Mouse (Mus musculus) megakaryocyte, embryonic 14.5 days (primary cell): ENCODE results near the gene 6430571L13Rik. TPM values are rescaled to one million over a fixed set of nuclear protein-coding genes. Genes with fewer than 3 reads are reported as not detected.
"Not testable (repeated sequence)": the region's sequence is repeated elsewhere in the genome, so short reads cannot be mapped to it uniquely, and the experiment has no call there.

Source experiments
- H3K27me3 ChIP-seq: replicated peaks from 2 replicates; pipeline ENCODE3; 2012; ENCODE audit warnings: inconsistent platforms
- H3K36me3 ChIP-seq: replicated peaks from 2 replicates; pipeline ENCODE3; 2012; ENCODE audit warnings: low read length, inconsistent platforms, mixed read lengths
- H3K4me1 ChIP-seq: 2 replicates; pipeline ENCODE4 v1.6.1; 2012; ENCODE audit warnings: inconsistent platforms
- H3K4me3 ChIP-seq: replicated peaks from 2 replicates; pipeline ENCODE3; 2012; ENCODE audit warnings: moderate library complexity, mild to moderate bottlenecking, inconsistent platforms
- H3K9me3 ChIP-seq: 2 replicates; pipeline ENCODE4 v1.6.1; 2012; ENCODE audit warnings: inconsistent platforms
- FLI1 ChIP-seq: IDR thresholded peaks from 2 replicates; pipeline ENCODE4 v1.6.1; 2012; ENCODE audit warnings: low read length, inconsistent platforms, mixed read lengths
- GATA1 ChIP-seq: IDR thresholded peaks from 3 replicates; pipeline ENCODE4 v1.6.1; 2012; ENCODE audit warnings: mixed read lengths, low read length, inconsistent platforms, borderline replicate concordance
- polyA plus RNA-seq: library from polyadenylated mRNA; stranded (reverse); fragments of >175 nt; gene quantifications from 2 replicates; pipeline ENCODE4 v1.2.3, GENCODE M21; 2012; ENCODE audit warnings: low replicate concordance; ENCODE audit not compliant: insufficient read depth

6430571L13Rik gene
- polyA plus RNA-seq, 1 experiment = not detected

- Histone ChIP-seq H3K9me3 (no peaks in the 10 kb centered on the region), H3K4me1 (peaks cover 83% of the 10 kb centered on the region), H3K36me3 (peaks cover 59% of the 10 kb centered on the region), H3K4me3 (peak overlapping the region; percentile 97), H3K27me3 (no peaks in the 10 kb centered on the region)
- TF ChIP-seq FLI1 = no peak
- no peak for TF ChIP-seq GATA1
Observed at GRCm38 (mm10) chr9:107298876-107299275, 41.5 kb upstream of the 6430571L13Rik start.

DNA sequence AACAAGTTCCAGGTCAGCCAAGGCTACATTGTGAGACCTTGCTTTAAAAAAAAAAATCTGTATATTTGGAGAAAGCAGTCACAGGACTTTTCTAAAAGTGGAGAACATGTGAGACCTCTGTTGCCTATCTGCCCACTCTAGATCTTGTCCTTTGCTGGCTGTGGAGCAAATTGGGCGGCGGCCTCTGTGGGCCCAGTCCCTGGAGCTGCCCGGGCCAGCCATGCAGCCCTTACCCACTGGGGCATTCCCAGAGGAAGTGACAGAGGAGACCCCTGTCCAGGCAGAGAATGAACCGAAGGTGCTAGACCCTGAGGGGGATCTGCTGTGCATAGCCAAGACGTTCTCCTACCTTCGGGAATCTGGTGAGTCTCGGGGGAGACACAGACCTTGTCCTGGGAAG lies 40.6 kb upstream of the 6430571L13Rik start:
- no peaks in the 10 kb centered on the region for H3K27me3 ChIP-seq
- peaks cover 83% of the 10 kb centered on the region for H3K4me1 ChIP-seq
- TF ChIP-seq GATA1 (no peak), FLI1 (no peak)
- peak overlapping the region; percentile 97 for H3K4me3 ChIP-seq
- H3K9me3 ChIP-seq = no peaks in the 10 kb centered on the region
- H3K36me3 ChIP-seq = peaks cover 64% of the 10 kb centered on the region

DNA sequence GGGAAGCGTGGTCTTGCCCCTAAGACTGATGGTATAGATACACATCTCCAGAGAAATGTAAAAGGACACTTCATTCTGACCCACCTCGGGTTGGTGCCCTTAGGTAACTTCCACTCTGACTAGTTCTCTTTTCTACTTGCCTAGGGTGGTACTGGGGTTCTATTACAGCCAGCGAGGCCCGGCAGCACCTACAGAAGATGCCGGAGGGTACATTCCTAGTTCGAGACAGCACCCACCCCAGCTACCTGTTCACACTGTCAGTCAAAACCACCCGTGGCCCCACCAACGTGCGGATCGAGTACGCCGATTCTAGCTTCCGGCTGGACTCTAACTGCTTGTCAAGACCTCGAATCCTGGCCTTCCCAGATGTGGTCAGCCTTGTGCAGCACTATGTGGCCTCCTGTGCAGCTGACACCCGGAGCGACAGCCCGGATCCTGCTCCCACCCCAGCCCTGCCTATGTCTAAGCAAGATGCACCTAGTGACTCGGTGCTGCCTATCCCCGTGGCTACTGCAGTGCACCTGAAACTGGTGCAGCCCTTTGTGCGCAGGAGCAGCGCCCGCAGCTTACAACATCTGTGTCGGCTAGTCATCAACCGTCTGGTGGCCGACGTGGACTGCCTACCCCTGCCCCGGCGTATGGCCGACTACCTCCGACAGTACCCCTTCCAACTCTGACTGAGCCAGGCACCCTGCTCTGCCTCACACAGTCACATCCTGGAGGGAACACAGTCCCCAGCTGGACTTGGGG lies 40.0 kb upstream of the 6430571L13Rik start:
- H3K4me1 ChIP-seq = peaks cover 86% of the 10 kb centered on the region
- H3K36me3 ChIP-seq = peaks cover 64% of the 10 kb centered on the region
- no peaks in the 10 kb centered on the region for H3K9me3 ChIP-seq
- H3K27me3 ChIP-seq = no peaks in the 10 kb centered on the region
- peak overlapping the region; percentile 97 for H3K4me3 ChIP-seq
- TF ChIP-seq GATA1 (no peak), FLI1 (no peak)

- Histone ChIP-seq H3K36me3 (peaks cover 64% of the 10 kb centered on the region), H3K9me3 (no peaks in the 10 kb centered on the region), H3K27me3 (no peaks in the 10 kb centered on the region), H3K4me1 (peaks cover 91% of the 10 kb centered on the region), H3K4me3 (peak overlapping the region; percentile 97)
- no peak for TF ChIP-seq FLI1
- TF ChIP-seq GATA1 = no peak
Observed at GRCm38 (mm10) chr9:107301554-107302331, 38.7 kb upstream of the 6430571L13Rik start.

GRCm38 (mm10) chr9:107302592-107302991 lies 37.8 kb upstream of the 6430571L13Rik start:
- Histone ChIP-seq H3K27me3 (no peaks in the 10 kb centered on the region), H3K9me3 (no peaks in the 10 kb centered on the region), H3K4me3 (no peak overlapping the region), H3K4me1 (peaks cover 98% of the 10 kb centered on the region), H3K36me3 (peaks cover 64% of the 10 kb centered on the region)
- TF ChIP-seq FLI1 (no peak), GATA1 (no peak)

DNA sequence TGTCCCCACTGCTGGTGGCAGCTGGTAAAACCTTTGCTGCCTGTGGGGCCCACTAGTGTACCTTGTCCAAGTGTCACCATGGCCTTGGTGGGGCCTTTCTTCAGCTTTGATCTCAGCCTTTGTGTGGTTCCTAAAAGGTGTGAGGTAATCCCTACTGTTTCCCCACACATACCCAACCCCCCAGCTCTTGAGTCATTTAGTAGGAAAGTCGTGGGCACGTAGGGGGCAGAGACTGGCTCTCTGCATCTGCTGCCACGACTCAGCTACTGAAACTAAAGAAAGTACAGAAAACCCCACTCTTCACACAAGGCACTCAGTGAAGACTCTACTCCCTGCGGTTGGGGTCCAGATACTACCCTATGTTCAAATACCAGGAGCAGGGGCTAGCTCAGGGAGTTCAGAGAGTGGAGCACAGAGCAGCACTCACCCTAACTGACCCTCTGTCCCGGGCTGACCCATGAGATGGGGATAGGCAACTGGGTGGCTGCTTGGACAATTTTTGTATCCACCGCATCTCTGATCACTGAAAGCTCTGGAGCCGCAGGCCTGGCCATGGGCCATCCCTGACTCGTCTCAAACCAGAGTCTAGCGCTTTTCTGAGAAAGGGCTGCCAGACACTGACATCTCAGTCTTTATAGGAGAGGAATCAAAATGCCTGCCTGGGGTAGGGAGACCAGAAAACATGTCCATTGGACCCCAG lies 37.1 kb upstream of the 6430571L13Rik start:
- Histone ChIP-seq H3K36me3 (peaks cover 60% of the 10 kb centered on the region), H3K4me1 (peaks cover 98% of the 10 kb centered on the region), H3K9me3 (no peaks in the 10 kb centered on the region), H3K4me3 (peak overlapping the region; percentile 50), H3K27me3 (no peaks in the 10 kb centered on the region)
- no peak for TF ChIP-seq FLI1
- TF ChIP-seq GATA1 = no peak

DNA sequence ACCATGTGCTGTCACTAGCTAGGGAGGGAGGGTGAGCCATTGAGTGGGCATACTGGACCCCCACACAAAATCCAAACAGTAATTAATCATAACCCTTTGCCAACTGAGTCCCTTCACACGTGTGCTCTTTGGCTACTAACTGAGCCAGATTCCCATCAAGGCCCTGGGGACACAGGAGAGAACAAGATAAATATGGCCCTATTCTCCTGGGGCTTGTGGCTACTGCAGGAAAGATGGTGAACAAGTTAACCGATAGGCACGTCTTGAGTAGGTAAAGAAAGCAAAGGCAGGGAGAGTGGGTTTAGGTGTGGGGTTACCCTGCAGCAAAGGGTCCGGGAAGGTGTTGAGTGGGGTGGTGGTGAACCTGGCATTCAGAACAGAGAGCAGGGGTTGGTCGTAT lies 36.5 kb upstream of the 6430571L13Rik start:
- Histone ChIP-seq H3K4me1 (peaks cover 98% of the 10 kb centered on the region), H3K4me3 (no peak overlapping the region), H3K27me3 (no peaks in the 10 kb centered on the region), H3K9me3 (no peaks in the 10 kb centered on the region), H3K36me3 (peaks cover 55% of the 10 kb centered on the region)
- TF ChIP-seq GATA1 (no peak), FLI1 (no peak)

- H3K27me3 ChIP-seq = no peaks in the 10 kb centered on the region
- no peak for TF ChIP-seq GATA1
- no peak for TF ChIP-seq FLI1
- H3K9me3 ChIP-seq = no peaks in the 10 kb centered on the region
- H3K36me3 ChIP-seq = peaks cover 51% of the 10 kb centered on the region
- H3K4me3 ChIP-seq = no peak overlapping the region
- H3K4me1 ChIP-seq = peaks cover 98% of the 10 kb centered on the region
Observed at GRCm38 (mm10) chr9:107304383-107304782, 36.0 kb upstream of the 6430571L13Rik start.

- peak overlapping the region; percentile 14 for H3K4me3 ChIP-seq
- TF ChIP-seq FLI1 (no peak), GATA1 (no peak)
- peaks cover 48% of the 10 kb centered on the region for H3K36me3 ChIP-seq
- no peaks in the 10 kb centered on the region for H3K27me3 ChIP-seq
- no peaks in the 10 kb centered on the region for H3K9me3 ChIP-seq
- H3K4me1 ChIP-seq = peaks cover 98% of the 10 kb centered on the region
Observed at GRCm38 (mm10) chr9:107305012-107305411, 35.4 kb upstream of the 6430571L13Rik start.

- H3K9me3 ChIP-seq = no peaks in the 10 kb centered on the region
- H3K36me3 ChIP-seq = peaks cover 40% of the 10 kb centered on the region
- H3K27me3 ChIP-seq = no peaks in the 10 kb centered on the region
- TF ChIP-seq FLI1 (0 out of 2 replicates have a peak, but pooled peaks have one; percentile 14), GATA1 (no peak; the same call in 2 of the 3 replicates)
- peak overlapping the region; percentile 80 for H3K4me3 ChIP-seq
- peaks cover 92% of the 10 kb centered on the region for H3K4me1 ChIP-seq
Observed at GRCm38 (mm10) chr9:107305601-107306542, 34.5 kb upstream of the 6430571L13Rik start.

DNA sequence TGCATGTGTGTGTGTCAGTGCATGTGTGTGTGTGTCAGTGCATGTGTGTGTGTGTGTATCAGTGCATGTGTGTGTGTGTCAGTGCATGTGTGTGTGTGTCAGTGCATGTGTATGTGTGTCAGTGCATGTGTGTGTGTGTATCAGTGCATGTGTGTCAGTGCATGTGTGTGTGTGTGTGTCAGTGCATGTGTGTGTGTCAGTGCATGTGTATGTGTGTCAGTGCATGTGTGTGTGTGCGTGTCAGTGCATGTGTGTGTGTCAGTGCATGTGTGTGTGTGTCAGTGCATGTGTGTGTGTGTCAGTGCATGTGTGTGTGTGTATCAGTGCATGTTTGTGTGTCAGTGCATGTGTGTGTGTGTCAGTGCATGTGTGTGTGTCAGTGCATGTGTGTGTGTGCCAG lies 33.7 kb upstream of the 6430571L13Rik start:
- Histone ChIP-seq H3K36me3 (peaks cover 32% of the 10 kb centered on the region), H3K4me3 (peak overlapping the region; percentile 84), H3K4me1 (peaks cover 92% of the 10 kb centered on the region)
- H3K9me3 ChIP-seq, H3K27me3 ChIP-seq: not testable (repeated sequence)
